Mouse (Mus musculus): ENCODE data around the gene Phkg2. TPM values are rescaled to one million over a fixed set of nuclear protein-coding genes. Genes with fewer than 3 reads are reported as not detected.
"Not testable (repeated sequence)": the region's sequence is repeated elsewhere in the genome, so short reads cannot be mapped to it uniquely, and the experiment has no call there.

The Phkg2 gene
- polyA plus RNA-seq, 1 experiment from 2014 or later = 39.3 TPM

- Histone ChIP-seq H3K27me3 (no peaks in the 10 kb centered on the region), H3K9ac (no peak overlapping the region), H3K36me3 (peaks cover 81% of the 10 kb centered on the region), H3K27ac (no peak overlapping the region), H3K4me1 (no peaks in the 10 kb centered on the region), H3K9me3 (no peaks in the 10 kb centered on the region), H3K4me2 (no peak overlapping the region), H3K4me3 (no peak overlapping the region)
- 86% methylated on average over 6 of the region's 6 CpGs for WGBS
- ATAC-seq (ENCODE audit: insufficient number of reproducible peaks, low FRiP score, low TSS enrichment, low read depth) = no peak
Measured at GRCm38 (mm10) chr7:127607150-127607549, 34.0 kb downstream of the Phkg2 start.

- no peak for ATAC-seq (ENCODE audit: insufficient number of reproducible peaks, low FRiP score, low TSS enrichment, low read depth)
- H3K27me3 ChIP-seq = no peaks in the 10 kb centered on the region
- no peak overlapping the region for H3K4me2 ChIP-seq
- 96% methylated on average over 29 of the region's 29 CpGs for WGBS
- no peak overlapping the region for H3K9ac ChIP-seq
- H3K27ac ChIP-seq = no peak overlapping the region
- H3K36me3 ChIP-seq = peaks cover 65% of the 10 kb centered on the region
- H3K4me1 ChIP-seq = peaks cover 15% of the 10 kb centered on the region
- H3K4me3 ChIP-seq = no peak overlapping the region
- H3K9me3 ChIP-seq = no peaks in the 10 kb centered on the region
Measured at GRCm38 (mm10) chr7:127611011-127611410, 37.9 kb downstream of the Phkg2 start.

- no peak overlapping the region for H3K27ac ChIP-seq
- no peak for ATAC-seq (ENCODE audit: insufficient number of reproducible peaks, low FRiP score, low TSS enrichment, low read depth)
- no peak overlapping the region for H3K4me2 ChIP-seq
- H3K27me3 ChIP-seq = no peaks in the 10 kb centered on the region
- no peak overlapping the region for H3K4me3 ChIP-seq
- 96% methylated on average over 26 of the region's 26 CpGs for WGBS
- peaks cover 19% of the 10 kb centered on the region for H3K4me1 ChIP-seq
- peaks cover 60% of the 10 kb centered on the region for H3K36me3 ChIP-seq
- H3K9me3 ChIP-seq = no peaks in the 10 kb centered on the region
- H3K9ac ChIP-seq = no peak overlapping the region
Measured at GRCm38 (mm10) chr7:127611561-127611960, 38.4 kb downstream of the Phkg2 start.

- Histone ChIP-seq H3K4me1 (peaks cover 19% of the 10 kb centered on the region), H3K36me3 (peaks cover 44% of the 10 kb centered on the region), H3K4me2 (peak overlapping the region; percentile 75; the same call in 1 of the 2 replicates), H3K9ac (no peak overlapping the region), H3K4me3 (peak overlapping the region; percentile 97; the same call in 1 of the 2 replicates), H3K27ac (no peak overlapping the region), H3K27me3 (no peaks in the 10 kb centered on the region), H3K9me3 (no peaks in the 10 kb centered on the region)
- WGBS = 82% methylated on average over 8 of the region's 8 CpGs
- ATAC-seq (ENCODE audit: insufficient number of reproducible peaks, low FRiP score, low TSS enrichment, low read depth) = no peak
Measured at GRCm38 (mm10) chr7:127613501-127613900, 40.4 kb downstream of the Phkg2 start.

GRCm38 (mm10) chr7:127614091-127614490 is 41.0 kb downstream of the Phkg2 start:
- WGBS = 20% methylated on average over 8 of the region's 8 CpGs
- Histone ChIP-seq H3K9me3 (no peaks in the 10 kb centered on the region), H3K27ac (peak overlapping the region; percentile 82; the same call in 1 of the 2 replicates), H3K4me1 (peaks cover 19% of the 10 kb centered on the region), H3K4me3 (peak overlapping the region; percentile 97), H3K4me2 (peak overlapping the region; percentile 75), H3K9ac (peak overlapping the region; percentile 86), H3K36me3 (peaks cover 38% of the 10 kb centered on the region), H3K27me3 (no peaks in the 10 kb centered on the region)
- no peak for ATAC-seq (ENCODE audit: insufficient number of reproducible peaks, low FRiP score, low TSS enrichment, low read depth)

GRCm38 (mm10) chr7:127614511-127614890 is 41.4 kb downstream of the Phkg2 start:
- peaks cover 34% of the 10 kb centered on the region for H3K36me3 ChIP-seq
- peak overlapping the region; percentile 86 for H3K9ac ChIP-seq
- H3K27me3 ChIP-seq = no peaks in the 10 kb centered on the region
- no peaks in the 10 kb centered on the region for H3K9me3 ChIP-seq
- peak overlapping the region; percentile 82 for H3K27ac ChIP-seq
- peak; percentile 46 for ATAC-seq (ENCODE audit: insufficient number of reproducible peaks, low FRiP score, low TSS enrichment, low read depth)
- H3K4me1 ChIP-seq = peaks cover 19% of the 10 kb centered on the region
- H3K4me2 ChIP-seq = peak overlapping the region; percentile 75
- under 1% methylated on average over 33 of the region's 44 CpGs for WGBS
- H3K4me3 ChIP-seq = peak overlapping the region; percentile 97

GRCm38 (mm10) chr7:127614891-127615843 is 42.0 kb downstream of the Phkg2 start, which contains the start of gene Zfp629:
TSS of gene Zfp629 (minus strand) at chr7:127615797.
- H3K4me2 ChIP-seq = peak within 1 kb of the TSS; percentile 75
- 1% methylated on average over 46 of the region's 50 CpGs for WGBS

GRCm38 (mm10) chr7:127616336-127616735 is 43.2 kb downstream of the Phkg2 start:
- Histone ChIP-seq H3K27ac (no peak overlapping the region), H3K36me3 (peaks cover 15% of the 10 kb centered on the region), H3K9ac (no peak overlapping the region), H3K4me2 (no peak overlapping the region), H3K4me3 (no peak overlapping the region), H3K4me1 (peaks cover 19% of the 10 kb centered on the region), H3K27me3 (no peaks in the 10 kb centered on the region), H3K9me3 (no peaks in the 10 kb centered on the region)
- 79% methylated on average over 1 of the region's 1 CpGs for WGBS
- ATAC-seq (ENCODE audit: insufficient number of reproducible peaks, low FRiP score, low TSS enrichment, low read depth) = no peak

More at GRCm38 (mm10) chr7:127614891-127615843, 42.0 kb downstream of the Phkg2 start, which contains the start of gene Zfp629:
- Histone ChIP-seq H3K4me1 (peaks cover 19% of the 10 kb centered on the region), H3K27me3 (no peaks in the 10 kb centered on the region), H3K9ac (peak within 1 kb of the TSS; percentile 86), H3K9me3 (no peaks in the 10 kb centered on the region), H3K27ac (peak within 1 kb of the TSS; percentile 82), H3K4me3 (peak within 1 kb of the TSS; percentile 97), H3K36me3 (peaks cover 27% of the 10 kb centered on the region)
- peak; percentile 75 for ATAC-seq (ENCODE audit: insufficient number of reproducible peaks, low FRiP score, low TSS enrichment, low read depth)

- H3K36me3 ChIP-seq = peaks cover 10% of the 10 kb centered on the region
- H3K9me3 ChIP-seq = no peaks in the 10 kb centered on the region
- H3K27ac ChIP-seq = no peak overlapping the region
- H3K9ac ChIP-seq = no peak overlapping the region
- H3K4me3 ChIP-seq = no peak overlapping the region
- no peaks in the 10 kb centered on the region for H3K27me3 ChIP-seq
- peaks cover 19% of the 10 kb centered on the region for H3K4me1 ChIP-seq
- 81% methylated on average over 1 of the region's 1 CpGs for WGBS
- no peak for ATAC-seq (ENCODE audit: insufficient number of reproducible peaks, low FRiP score, low TSS enrichment, low read depth)
- H3K4me2 ChIP-seq = no peak overlapping the region
Measured at GRCm38 (mm10) chr7:127616881-127617280, 43.7 kb downstream of the Phkg2 start.

- H3K27me3 ChIP-seq = no peaks in the 10 kb centered on the region
- no peaks in the 10 kb centered on the region for H3K9me3 ChIP-seq
- H3K9ac ChIP-seq = no peak overlapping the region
- ATAC-seq (ENCODE audit: insufficient number of reproducible peaks, low FRiP score, low TSS enrichment, low read depth) = no peak
- H3K36me3 ChIP-seq = no peaks in the 10 kb centered on the region
- no peak overlapping the region for H3K27ac ChIP-seq
- no peak overlapping the region for H3K4me2 ChIP-seq
- no peak overlapping the region for H3K4me3 ChIP-seq
- 48% methylated on average over 2 of the region's 2 CpGs for WGBS
- peaks cover 19% of the 10 kb centered on the region for H3K4me1 ChIP-seq
Measured at GRCm38 (mm10) chr7:127617962-127618361, 44.8 kb downstream of the Phkg2 start.

- H3K4me2 ChIP-seq; H3K27ac ChIP-seq; ATAC-seq (ENCODE audit: insufficient number of reproducible peaks, low FRiP score, low TSS enrichment, low read depth); H3K9me3 ChIP-seq; H3K36me3 ChIP-seq; H3K4me3 ChIP-seq; H3K9ac ChIP-seq; H3K27me3 ChIP-seq: not testable (repeated sequence)
- 90% methylated on average over 7 of the region's 8 CpGs for WGBS
- peaks cover 16% of the 10 kb centered on the region for H3K4me1 ChIP-seq
Measured at GRCm38 (mm10) chr7:127618402-127618801, 45.3 kb downstream of the Phkg2 start.

- Histone ChIP-seq H3K36me3 (no peaks in the 10 kb centered on the region), H3K4me2 (no peak overlapping the region), H3K4me3 (no peak overlapping the region), H3K27ac (no peak overlapping the region), H3K4me1 (no peaks in the 10 kb centered on the region), H3K9me3 (no peaks in the 10 kb centered on the region), H3K27me3 (no peaks in the 10 kb centered on the region), H3K9ac (no peak overlapping the region)
- ATAC-seq (ENCODE audit: insufficient number of reproducible peaks, low FRiP score, low TSS enrichment, low read depth) = no peak
- 97% methylated on average over 7 of the region's 7 CpGs for WGBS
Measured at GRCm38 (mm10) chr7:127626039-127626438, 52.9 kb downstream of the Phkg2 start.

Measured in limb, embryonic 15.5 days (tissue).